Mouse (Mus musculus) myocyte (in vitro differentiated cells): ENCODE results near the gene Sh3rf3. TPM values are rescaled to one million over a fixed set of nuclear protein-coding genes. Genes with fewer than 3 reads are reported as not detected.

Experiments used
- H3K27me3 ChIP-seq: one replicate; pipeline ENCODE4 v1.6.1; 2011; ENCODE audit not compliant: control insufficient read depth, insufficient read depth, insufficient read length
- H3K36me3 ChIP-seq: one replicate; pipeline ENCODE4 v1.6.1; 2011; ENCODE audit not compliant: control insufficient read depth, insufficient read depth
- H3K4me2 ChIP-seq: one replicate; pipeline ENCODE4 v1.6.1; 2011; ENCODE audit warnings: low read depth, control low read depth
- H3K4me3 ChIP-seq: one replicate; pipeline ENCODE4 v1.5.1; 2011; ENCODE audit warnings: mild to moderate bottlenecking, control low read depth, moderate library complexity
- H3K79me2 ChIP-seq: one replicate; pipeline ENCODE4 v1.6.1; 2011; ENCODE audit not compliant: control insufficient read depth, insufficient read depth
- H3ac ChIP-seq: one replicate; pipeline ENCODE4 v1.6.1; 2011; ENCODE audit not compliant: control insufficient read depth, insufficient read length
- CEBPB ChIP-seq: IDR thresholded peaks from 2 replicates; pipeline ENCODE4 v1.6.1; 2011; ENCODE audit warnings: mild to moderate bottlenecking, moderate library complexity; ENCODE audit not compliant: poor library complexity, insufficient read depth, severe bottlenecking
- E2F4 ChIP-seq: IDR thresholded peaks from one replicate; pipeline ENCODE4 v1.6.1; 2011; ENCODE audit warnings: mild to moderate bottlenecking, control low read depth, moderate library complexity; ENCODE audit not compliant: insufficient read depth
- MAX ChIP-seq: IDR thresholded peaks from one replicate; pipeline ENCODE4 v1.6.1; 2011; ENCODE audit warnings: low read depth, mild to moderate bottlenecking, control low read depth
- MYOD1 ChIP-seq, 3 experiments: IDR thresholded peaks; one replicate each; pipeline ENCODE4 v1.6.1; 2011; ENCODE audit warnings: control low read depth in 2 of 3, low read depth in 2 of 3, mild to moderate bottlenecking in 2 of 3, moderate library complexity in 1 of 3; ENCODE audit not compliant: insufficient read length in 2 of 3, control insufficient read depth in 1 of 3
- MYOG ChIP-seq, 3 experiments: IDR thresholded peaks; one replicate each; pipeline ENCODE4 v1.6.1; 2011; ENCODE audit warnings: control low read depth in 2 of 3, low read depth in 2 of 3, mild to moderate bottlenecking in 2 of 3; ENCODE audit not compliant: insufficient read length in 2 of 3, control insufficient read depth in 1 of 3, insufficient read depth in 1 of 3
- POLR2A ChIP-seq: IDR thresholded peaks from one replicate; pipeline ENCODE4 v1.6.1; 2011; ENCODE audit warnings: low read depth, mild to moderate bottlenecking, control low read depth, moderate library complexity; ENCODE audit not compliant: insufficient read length
- POLR2AphosphoS2 ChIP-seq: IDR thresholded peaks from one replicate; pipeline ENCODE4 v1.6.1; 2011; ENCODE audit warnings: low read depth, control low read depth; ENCODE audit not compliant: insufficient read length
- REST ChIP-seq: IDR thresholded peaks from one replicate; pipeline ENCODE4 v1.6.1; 2011; ENCODE audit warnings: mild to moderate bottlenecking, control low read depth, moderate library complexity; ENCODE audit not compliant: insufficient read depth, insufficient read length
- SRF ChIP-seq: IDR thresholded peaks from one replicate; pipeline ENCODE4 v1.6.1; 2011; ENCODE audit warnings: low read depth; ENCODE audit not compliant: control insufficient read depth, insufficient read length
- TCF12 ChIP-seq: IDR thresholded peaks from one replicate; pipeline ENCODE4 v1.6.1; 2011; ENCODE audit warnings: mild to moderate bottlenecking, control low read depth; ENCODE audit not compliant: poor library complexity, insufficient read depth, severe bottlenecking
- TCF3 ChIP-seq: IDR thresholded peaks from one replicate; pipeline ENCODE4 v1.6.1; 2011; ENCODE audit warnings: low read depth, control low read depth; ENCODE audit not compliant: insufficient read length
- USF1 ChIP-seq: IDR thresholded peaks from one replicate; pipeline ENCODE4 v1.6.1; 2011; ENCODE audit warnings: low read depth, mild to moderate bottlenecking, control low read depth, moderate library complexity
- polyA plus RNA-seq: library from polyadenylated mRNA; unstranded; fragments of >200 nt; fragmentation: generic; extraction: Trizol; gene quantifications from one replicate; pipeline ENCODE4 v1.2.1, GENCODE M21; 2012; ENCODE audit warnings: missing spikeins

Sh3rf3 gene
- polyA plus RNA-seq, 1 experiment: 0.10 TPM

GRCm38 (mm10) chr10:58944930-58945329, 131.8 kb downstream of the Sh3rf3 start:
- Histone ChIP-seq H3K4me2 (no peak overlapping the region), H3K4me3 (no peak overlapping the region), H3K36me3 (no peaks in the 10 kb centered on the region), H3K79me2 (no peaks in the 10 kb centered on the region), H3K27me3 (no peaks in the 10 kb centered on the region), H3ac (no peak overlapping the region)
- TF ChIP-seq MYOD1 (IDR thresholded peaks at IDR 0.05; ENCODE audit: control insufficient read depth in 1 of 3, insufficient read length in 2 of 3, low read depth in 2 of 3): no peak

- no peaks in the 10 kb centered on the region for H3K27me3 ChIP-seq
- no peak overlapping the region for H3K4me3 ChIP-seq
- TF ChIP-seq POLR2AphosphoS2 (no peak), TCF3 (no peak), REST (no peak), MYOG (IDR thresholded peaks at IDR 0.05; ENCODE audit: control insufficient read depth in 1 of 3, insufficient read depth in 1 of 3, insufficient read length in 2 of 3, low read depth in 2 of 3) (no peak), POLR2A (no peak), USF1 (no peak), MYOD1 (IDR thresholded peaks at IDR 0.05; ENCODE audit: control insufficient read depth in 1 of 3, insufficient read length in 2 of 3, low read depth in 2 of 3) (no peak), MAX (no peak), TCF12 (no peak), E2F4 (no peak), CEBPB (no peak)
- H3ac ChIP-seq: no peak overlapping the region
- no peaks in the 10 kb centered on the region for H3K36me3 ChIP-seq
- no peak overlapping the region for H3K4me2 ChIP-seq
- H3K79me2 ChIP-seq: no peaks in the 10 kb centered on the region
Observed at GRCm38 (mm10) chr10:58949770-58950638, 136.8 kb downstream of the Sh3rf3 start.

- Histone ChIP-seq H3K36me3 (no peaks in the 10 kb centered on the region), H3ac (no peak overlapping the region), H3K27me3 (no peaks in the 10 kb centered on the region), H3K4me2 (no peak overlapping the region), H3K4me3 (no peak overlapping the region), H3K79me2 (no peaks in the 10 kb centered on the region)
- TF ChIP-seq TCF3: no peak
- TF ChIP-seq CEBPB: no peak
- no peak for TF ChIP-seq USF1
- no peak for TF ChIP-seq TCF12
- TF ChIP-seq REST: no peak
- no peak for TF ChIP-seq E2F4
- no peak for TF ChIP-seq MAX
- no peak for TF ChIP-seq POLR2AphosphoS2
- no peak for TF ChIP-seq SRF
- TF ChIP-seq MYOG (IDR thresholded peaks at IDR 0.05; ENCODE audit: control insufficient read depth in 1 of 3, insufficient read depth in 1 of 3, insufficient read length in 2 of 3, low read depth in 2 of 3): no peak
- TF ChIP-seq MYOD1 (IDR thresholded peaks at IDR 0.05; ENCODE audit: control insufficient read depth in 1 of 3, insufficient read length in 2 of 3, low read depth in 2 of 3): no peak
- TF ChIP-seq POLR2A: no peak
Observed at GRCm38 (mm10) chr10:58960193-58960592, 147.0 kb downstream of the Sh3rf3 start.

GRCm38 (mm10) chr10:58968236-58968635, 155.1 kb downstream of the Sh3rf3 start:
- H3K4me2 ChIP-seq: no peak overlapping the region
- no peaks in the 10 kb centered on the region for H3K79me2 ChIP-seq
- H3K4me3 ChIP-seq: no peak overlapping the region
- TF ChIP-seq MYOD1 (IDR thresholded peaks at IDR 0.05; ENCODE audit: control insufficient read depth in 1 of 3, insufficient read length in 2 of 3, low read depth in 2 of 3) (no peak), POLR2A (no peak)
- H3K27me3 ChIP-seq: no peaks in the 10 kb centered on the region
- no peak overlapping the region for H3ac ChIP-seq
- H3K36me3 ChIP-seq: no peaks in the 10 kb centered on the region

GRCm38 (mm10) chr10:58969351-58969750, 156.2 kb downstream of the Sh3rf3 start:
- Histone ChIP-seq H3K4me3 (no peak overlapping the region), H3K79me2 (no peaks in the 10 kb centered on the region), H3K36me3 (no peaks in the 10 kb centered on the region), H3K27me3 (no peaks in the 10 kb centered on the region), H3K4me2 (no peak overlapping the region), H3ac (no peak overlapping the region)
- no peak for TF ChIP-seq MYOG (IDR thresholded peaks at IDR 0.05; ENCODE audit: control insufficient read depth in 1 of 3, insufficient read depth in 1 of 3, insufficient read length in 2 of 3, low read depth in 2 of 3)
- no peak for TF ChIP-seq CEBPB
- TF ChIP-seq E2F4: no peak
- no peak for TF ChIP-seq TCF12
